Mouse (Mus musculus): Measurements from ENCODE around the gene Usp22.
A peak's percentile ranks its signal among the peaks of the same experiment; 100 is the strongest.
"Not testable (repeated sequence)": the region's sequence is repeated elsewhere in the genome, so short reads cannot be mapped to it uniquely, and the experiment has no call there.

Gene Usp22

GRCm38 (mm10) chr11:61174821-61175658 lies at the start of gene Usp22:
Gene Usp22 (minus strand): TSS chr11:61175055.
- DNase-seq (ENCODE audit: low spot score), result peak; percentile 100

GRCm38 (mm10) chr11:61224234-61224744 lies 49.4 kb upstream of the Usp22 start:
- no peak for DNase-seq (ENCODE audit: low spot score)

GRCm38 (mm10) chr11:61222971-61223745 lies 48.3 kb upstream of the Usp22 start:
- DNase-seq (ENCODE audit: low spot score), result no peak

- DNase-seq (ENCODE audit: low spot score), result no peak
These were observed 47.2 kb upstream of the Usp22 start for GRCm38 (mm10) chr11:61222007-61222406.

- no peak for DNase-seq (ENCODE audit: low spot score)
These were observed 45.5 kb upstream of the Usp22 start for GRCm38 (mm10) chr11:61220156-61220881.

- no peak for DNase-seq (ENCODE audit: low spot score)
These were observed 41.1 kb upstream of the Usp22 start for GRCm38 (mm10) chr11:61215936-61216335.

- DNase-seq (ENCODE audit: low spot score), result no peak
These were observed 37.2 kb upstream of the Usp22 start for GRCm38 (mm10) chr11:61212102-61212501.

GRCm38 (mm10) chr11:61208316-61208715 lies 33.5 kb upstream of the Usp22 start:
- DNase-seq (ENCODE audit: low spot score), result no peak

- no peak for DNase-seq (ENCODE audit: low spot score)
These were observed 32.8 kb upstream of the Usp22 start, which contains the start of gene Aldh3a1 for GRCm38 (mm10) chr11:61207487-61208246. Gene Aldh3a1 (plus strand): TSS chr11:61207537.

GRCm38 (mm10) chr11:61206136-61206535 lies 31.3 kb upstream of the Usp22 start:
- no peak for DNase-seq (ENCODE audit: low spot score)

GRCm38 (mm10) chr11:61205167-61205950 lies 30.5 kb upstream of the Usp22 start:
- no peak for DNase-seq (ENCODE audit: low spot score)

- no peak for DNase-seq (ENCODE audit: low spot score)
These were observed 28.0 kb upstream of the Usp22 start for GRCm38 (mm10) chr11:61202810-61203209.

- DNase-seq (ENCODE audit: low spot score), result no peak
These were observed 27.3 kb upstream of the Usp22 start for GRCm38 (mm10) chr11:61202186-61202585.

- DNase-seq (ENCODE audit: low spot score), result no peak
These were observed 24.9 kb upstream of the Usp22 start for GRCm38 (mm10) chr11:61199620-61200362.

GRCm38 (mm10) chr11:61197935-61198334 lies 23.1 kb upstream of the Usp22 start:
- no peak for DNase-seq (ENCODE audit: low spot score)

GRCm38 (mm10) chr11:61196616-61197353 lies 21.9 kb upstream of the Usp22 start:
- no peak for DNase-seq (ENCODE audit: low spot score)

GRCm38 (mm10) chr11:61193392-61193791 lies 18.5 kb upstream of the Usp22 start:
- peak; percentile 58 for DNase-seq (ENCODE audit: low spot score)

GRCm38 (mm10) chr11:61192779-61193178 lies 17.9 kb upstream of the Usp22 start:
- DNase-seq (ENCODE audit: low spot score), result no peak

GRCm38 (mm10) chr11:61192123-61192522 lies 17.3 kb upstream of the Usp22 start:
- not testable (repeated sequence) for DNase-seq (ENCODE audit: low spot score)

All from yolk sac, embryonic 10.5 days (tissue).